Mouse (Mus musculus) limb, embryonic 14.5 days (tissue): ENCODE results near the gene Gtf2h4. TPM values are rescaled to one million over a fixed set of nuclear protein-coding genes. Genes with fewer than 3 reads are reported as not detected.

ENCODE experiments used
- ATAC-seq: fragments of 200-750 bp; cut with Nextera tagmentation; 2 replicates; pipeline ENCODE4 v1.8.0; 2017; ENCODE audit warnings: low read depth, moderate number of reproducible peaks, moderate TSS enrichment; ENCODE audit not compliant: low FRiP score
- DNase-seq: peaks from one replicate; pipeline ENCODE4 v3.0.0-alpha.2; 2015; ENCODE audit warnings: low spot score
- H3K27ac ChIP-seq: fragments of 300-500 bp; sonication (generic); replicated peaks from 2 replicates; pipeline ENCODE4 v1.5.1; 2014; ENCODE audit warnings: low read depth, mild to moderate bottlenecking, low read length, moderate library complexity, mixed read lengths
- H3K27me3 ChIP-seq: fragments of 300-500 bp; sonication (generic); 2 replicates; pipeline ENCODE4 v1.6.1; 2014; ENCODE audit warnings: low read length, mixed read lengths; ENCODE audit not compliant: control insufficient read depth, insufficient read depth
- H3K36me3 ChIP-seq: fragments of 300-500 bp; sonication (generic); 2 replicates; pipeline ENCODE4 v1.6.1; 2014; ENCODE audit warnings: mild to moderate bottlenecking, low read length, moderate library complexity, mixed read lengths; ENCODE audit not compliant: control insufficient read depth, insufficient read depth
- H3K4me1 ChIP-seq: fragments of 300-500 bp; sonication (generic); 2 replicates; pipeline ENCODE4 v1.6.1; 2014; ENCODE audit warnings: antibody characterized with exemption, low read length, mixed read lengths; ENCODE audit not compliant: control insufficient read depth, insufficient read depth
- H3K4me2 ChIP-seq: fragments of 300-500 bp; sonication (generic); replicated peaks from 2 replicates; pipeline ENCODE4 v1.6.1; 2014; ENCODE audit warnings: low read depth, mild to moderate bottlenecking, low read length, moderate library complexity; ENCODE audit not compliant: severe bottlenecking
- H3K4me3 ChIP-seq: fragments of 300-500 bp; sonication (generic); replicated peaks from 2 replicates; pipeline ENCODE4 v1.5.1; 2014; ENCODE audit warnings: low read length
- H3K9ac ChIP-seq: fragments of 300-500 bp; sonication (generic); 2 replicates; pipeline ENCODE4 v1.6.1; 2014; ENCODE audit warnings: mild to moderate bottlenecking, low read depth, low read length, moderate library complexity; ENCODE audit not compliant: severe bottlenecking
- H3K9me3 ChIP-seq: fragments of 300-500 bp; sonication (generic); 2 replicates; pipeline ENCODE4 v1.6.1; 2016; ENCODE audit warnings: low read length; ENCODE audit not compliant: control insufficient read depth
- POLR2A ChIP-seq: fragments of 200-500 bp; IDR thresholded peaks from 2 replicates; pipeline ENCODE4 v1.8.0; 2012; ENCODE audit warnings: inconsistent platforms, mild to moderate bottlenecking, moderate library complexity, borderline replicate concordance; ENCODE audit not compliant: insufficient read depth, insufficient read length; ENCODE audit errors: extremely low read depth
- WGBS: fragments of 180-500 bp; shearing (Covaris S2); extraction: QIAGEN DNeasy Blood & Tissue Kit; methylation state at CpG from one replicate; pipeline ENCODE4 v1.1.7; 2014; 5-methylcytosine and 5-hydroxymethylcytosine counted together
- polyA plus RNA-seq, 2 experiments: library from polyadenylated mRNA; depleted of rRNA in 1 of 2; stranded (reverse) in 1 of 2; unstranded in 1 of 2; fragments of >200 nt; fragmentation: Nextera tagmentation in 1 of 2; extraction: Ambion mirVana in 1 of 2; gene quantifications; 2 replicates each; pipeline versions ENCODE4 v1.2.1 to v1.2.3; 2012 to 2014

Gene Gtf2h4
- polyA plus RNA-seq (2012; rRNA removed) (43.0 and 52.0 TPM in 2 replicates), polyA plus RNA-seq (2014; fragmentation: Nextera tagmentation; extraction: Ambion mirVana) (40.7 and 44.9 TPM in 2 replicates)

DNA sequence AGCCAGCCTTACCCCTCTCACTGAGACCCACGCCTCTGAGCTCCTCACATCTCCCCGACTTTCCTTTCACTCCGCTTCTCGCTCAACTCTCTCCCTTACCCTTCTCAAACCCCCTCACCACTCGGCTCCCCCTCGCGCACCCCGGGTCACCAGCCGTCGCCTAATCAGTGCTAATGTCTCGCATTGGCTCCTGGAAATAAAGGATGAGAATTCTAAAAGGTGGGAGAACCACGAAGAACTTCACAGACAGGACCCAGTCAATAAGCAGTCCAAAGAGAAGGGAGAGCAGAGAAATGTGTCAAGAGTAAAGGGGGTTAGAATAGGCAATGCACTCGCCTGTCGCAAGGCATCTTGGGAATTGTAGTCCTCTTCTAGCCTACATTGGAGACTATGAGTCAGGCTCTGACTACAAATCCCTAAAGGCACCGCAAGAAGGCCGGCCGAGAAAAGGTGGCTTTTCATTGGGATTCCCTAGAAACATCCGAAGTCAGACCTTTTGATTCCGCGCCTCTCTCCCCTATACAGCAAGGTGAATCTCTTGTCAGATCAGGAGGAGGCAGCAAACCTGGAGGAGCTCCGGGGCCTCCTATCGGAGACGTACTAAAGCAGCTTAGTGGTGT lies at the start of gene Gtf2h4:
TSS of gene Gtf2h4 (minus strand) at position 324 of the 620 bp plus-strand sequence.
- H3K9me3 ChIP-seq: no peaks in the 10 kb centered on the region
- peak; percentile 99 for DNase-seq
- WGBS: 2% methylated on average over 23 of the region's 23 CpGs
- TF ChIP-seq POLR2A: no peak
- H3K27ac ChIP-seq: no peak within 1 kb of the TSS
- H3K9ac ChIP-seq: peak within 1 kb of the TSS; percentile 75
- H3K4me2 ChIP-seq: peak within 1 kb of the TSS; percentile 73
- peak; percentile 96 for ATAC-seq
- peaks cover 8% of the 10 kb centered on the region; the same call in 1 of the 2 replicates for H3K36me3 ChIP-seq
- H3K4me1 ChIP-seq: no peaks in the 10 kb centered on the region
- no peaks in the 10 kb centered on the region for H3K27me3 ChIP-seq
- peak within 1 kb of the TSS; percentile 65 for H3K4me3 ChIP-seq

DNA sequence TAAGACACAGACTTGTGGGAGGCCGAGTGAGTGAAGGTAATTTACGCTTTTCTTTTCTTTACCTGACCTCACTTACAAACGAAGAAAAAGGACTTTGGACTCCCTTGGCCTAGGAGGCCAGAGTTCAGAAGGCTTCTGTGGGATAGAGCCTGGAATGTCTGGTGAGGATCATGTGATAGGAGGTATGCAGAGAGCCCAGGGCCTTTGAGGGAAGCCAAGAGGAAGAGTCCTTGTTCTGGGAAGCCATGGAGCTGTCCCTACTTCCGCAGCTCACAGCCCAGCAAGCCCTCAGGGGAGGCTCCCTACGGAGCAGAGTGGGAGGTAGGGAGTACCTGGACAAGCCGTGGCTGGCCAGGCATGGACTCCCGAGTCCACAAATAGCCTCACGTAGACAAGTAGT lies 48.1 kb upstream of the Gtf2h4 start:
- H3K36me3 ChIP-seq: no peaks in the 10 kb centered on the region
- no peak for ATAC-seq
- peaks cover 17% of the 10 kb centered on the region; the same call in 1 of the 2 replicates for H3K4me1 ChIP-seq
- H3K27ac ChIP-seq: no peak overlapping the region
- no peak for DNase-seq
- no peaks in the 10 kb centered on the region for H3K27me3 ChIP-seq
- no peak for TF ChIP-seq POLR2A
- no peaks in the 10 kb centered on the region for H3K9me3 ChIP-seq
- no peak overlapping the region for H3K4me2 ChIP-seq
- 0 out of 2 replicates have a peak overlapping the region, but pooled peaks have one; percentile 25 for H3K9ac ChIP-seq
- no peak overlapping the region for H3K4me3 ChIP-seq
- 55% methylated on average over 8 of the region's 8 CpGs for WGBS

DNA sequence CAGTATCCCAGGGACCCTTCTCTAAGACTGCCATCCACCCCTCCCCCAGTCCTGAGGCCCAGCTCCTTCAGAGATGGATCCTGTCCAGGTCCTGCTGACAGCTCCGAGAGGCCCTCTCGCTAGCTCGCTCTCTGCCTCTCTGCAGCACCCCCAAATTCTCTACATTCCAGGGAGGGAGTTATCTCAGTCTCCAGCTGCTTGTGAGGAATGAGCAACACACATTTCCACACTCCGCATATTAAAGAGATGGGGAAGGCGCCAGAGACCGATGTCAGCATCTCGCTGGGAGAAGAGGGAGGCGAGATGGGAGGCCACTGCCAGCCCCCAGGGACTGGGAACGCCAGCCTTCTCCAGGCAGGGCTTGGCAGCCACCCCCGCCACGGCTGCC lies 46.8 kb upstream of the Gtf2h4 start:
- Histone ChIP-seq H3K36me3 (no peaks in the 10 kb centered on the region), H3K4me1 (peaks cover 17% of the 10 kb centered on the region; the same call in 1 of the 2 replicates), H3K9ac (no peak overlapping the region), H3K27ac (peak overlapping the region; percentile 30), H3K4me3 (no peak overlapping the region), H3K27me3 (no peaks in the 10 kb centered on the region), H3K4me2 (peak overlapping the region; percentile 30; the same call in 1 of the 2 replicates), H3K9me3 (no peaks in the 10 kb centered on the region)
- 11% methylated on average over 9 of the region's 11 CpGs for WGBS
- TF ChIP-seq POLR2A: no peak
- ATAC-seq: peak; percentile 66
- peak; percentile 42 for DNase-seq

DNA sequence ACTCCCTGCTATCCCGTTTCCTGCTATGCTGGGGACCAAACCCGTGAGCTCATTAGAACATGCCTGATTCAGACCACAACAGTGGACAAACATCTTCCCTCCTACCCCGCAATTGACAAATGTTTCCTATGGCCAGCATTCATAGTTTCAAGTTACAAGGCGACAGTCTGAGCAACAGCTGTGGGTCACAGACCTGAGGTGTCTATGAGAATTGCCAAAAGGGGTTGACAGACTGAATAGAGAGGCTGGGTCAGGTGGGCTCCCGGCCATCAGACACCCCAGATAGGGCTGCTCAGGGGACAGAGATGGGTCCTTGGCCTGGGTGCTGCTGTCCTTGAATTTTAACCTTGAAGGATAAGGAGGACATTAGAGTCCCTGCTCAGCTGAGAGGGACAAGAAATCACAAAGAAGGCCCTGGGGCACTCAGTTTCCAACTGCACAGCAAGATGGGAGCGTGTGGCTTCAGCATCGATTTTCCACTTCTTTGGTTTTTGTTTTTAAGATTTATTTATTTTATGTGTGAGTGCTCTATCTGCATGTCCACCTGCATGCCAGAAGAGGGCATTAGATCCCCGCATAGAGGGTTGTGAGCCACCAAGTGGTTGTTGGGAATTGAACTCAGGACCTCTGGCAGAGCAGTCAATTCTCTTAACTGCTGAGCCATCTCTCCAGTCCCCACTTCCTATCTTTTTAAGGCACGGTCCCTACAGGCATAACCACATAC lies 46.2 kb upstream of the Gtf2h4 start:
- Histone ChIP-seq H3K4me1 (peaks cover 17% of the 10 kb centered on the region; the same call in 1 of the 2 replicates), H3K27me3 (no peaks in the 10 kb centered on the region), H3K4me3 (no peak overlapping the region), H3K36me3 (no peaks in the 10 kb centered on the region), H3K9ac (no peak overlapping the region), H3K9me3 (no peaks in the 10 kb centered on the region), H3K4me2 (0 out of 2 replicates have a peak overlapping the region, but pooled peaks have one; percentile 30), H3K27ac (peak overlapping the region; percentile 30)
- DNase-seq (no peak), ATAC-seq (0 out of 2 replicates have a peak, but pooled peaks have one; percentile 7)
- 47% methylated on average over 9 of the region's 9 CpGs for WGBS
- no peak for TF ChIP-seq POLR2A

DNA sequence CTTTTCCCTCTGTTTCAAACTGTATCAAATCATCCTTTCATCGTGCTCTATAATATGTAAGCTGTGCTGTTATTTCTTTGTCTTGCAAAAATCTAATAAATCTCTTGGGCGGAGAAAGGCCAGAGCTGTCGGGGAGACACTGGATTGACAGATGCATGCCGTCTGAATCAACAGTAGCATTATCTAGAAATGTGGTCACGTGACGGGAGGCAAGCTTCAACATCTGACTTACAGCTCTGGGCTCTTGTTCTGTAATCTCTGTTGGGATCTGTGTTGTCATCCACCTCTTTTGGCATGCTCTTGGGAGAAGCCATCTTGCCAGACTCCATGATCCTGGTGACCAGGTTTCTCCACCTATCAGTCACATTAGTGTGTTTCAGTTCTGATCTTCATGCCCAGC lies 43.5 kb upstream of the Gtf2h4 start:
- H3K4me2 ChIP-seq: no peak overlapping the region
- no peak for DNase-seq
- H3K9ac ChIP-seq: no peak overlapping the region
- no peaks in the 10 kb centered on the region for H3K27me3 ChIP-seq
- H3K4me3 ChIP-seq: no peak overlapping the region
- H3K4me1 ChIP-seq: peaks cover 17% of the 10 kb centered on the region; the same call in 1 of the 2 replicates
- no peak for TF ChIP-seq POLR2A
- 81% methylated on average over 6 of the region's 6 CpGs for WGBS
- no peaks in the 10 kb centered on the region for H3K9me3 ChIP-seq
- H3K36me3 ChIP-seq: no peaks in the 10 kb centered on the region
- ATAC-seq: no peak
- no peak overlapping the region for H3K27ac ChIP-seq
